Mouse (Mus musculus): ENCODE data around the gene 9130213A22Rik.

GRCm38 (mm10) chr11:69101604-69102402, 20.6 kb downstream of the 9130213A22Rik start:
- TF ChIP-seq CTCF (IDR thresholded peaks at IDR 0.05; ENCODE audit: low read depth) (no peak), EP300 (IDR thresholded peaks at IDR 0.05; ENCODE audit: low read depth) (no peak)
